Mouse (Mus musculus) hindbrain, embryonic 15.5 days (tissue): Measurements from ENCODE around the gene Itpka. TPM values are rescaled to one million over a fixed set of nuclear protein-coding genes. Genes with fewer than 3 reads are reported as not detected.

Experiments
- ATAC-seq: fragments of 200-750 bp; cut with Nextera tagmentation; 2 replicates; pipeline ENCODE4 v1.8.0; 2017; ENCODE audit warnings: low read depth, moderate number of reproducible peaks, moderate TSS enrichment; ENCODE audit not compliant: low FRiP score
- H3K27ac ChIP-seq: fragments of 300-500 bp; sonication (generic); replicated peaks from 2 replicates; pipeline ENCODE4 v1.5.1; 2015; ENCODE audit warnings: mild to moderate bottlenecking, inconsistent platforms
- H3K27me3 ChIP-seq: fragments of 300-500 bp; sonication (generic); 2 replicates; pipeline ENCODE4 v1.6.1; 2015; ENCODE audit warnings: control low read depth, inconsistent platforms
- H3K36me3 ChIP-seq: fragments of 300-500 bp; sonication (generic); 2 replicates; pipeline ENCODE4 v1.6.1; 2015; ENCODE audit warnings: control low read depth, inconsistent platforms
- H3K4me1 ChIP-seq: fragments of 300-500 bp; sonication (generic); replicated peaks from 2 replicates; pipeline ENCODE4 v1.6.1; 2015; ENCODE audit warnings: control low read depth, inconsistent platforms
- H3K4me2 ChIP-seq: fragments of 300-500 bp; sonication (generic); 2 replicates; pipeline ENCODE4 v1.6.1; 2015; ENCODE audit warnings: moderate library complexity, mild to moderate bottlenecking, inconsistent platforms
- H3K4me3 ChIP-seq: fragments of 300-500 bp; sonication (generic); 2 replicates; pipeline ENCODE4 v1.5.1; 2015; ENCODE audit warnings: mild to moderate bottlenecking, inconsistent platforms
- H3K9ac ChIP-seq: fragments of 300-500 bp; sonication (generic); 2 replicates; pipeline ENCODE4 v1.6.1; 2015; ENCODE audit warnings: inconsistent platforms
- H3K9me3 ChIP-seq: fragments of 300-500 bp; sonication (generic); 2 replicates; pipeline ENCODE4 v1.6.1; 2016; ENCODE audit warnings: control low read depth, inconsistent platforms
- WGBS: fragments of 180-500 bp; shearing (Covaris S2); methylation state at CpG from one replicate; pipeline ENCODE4 v1.1.7; 2015; 5-methylcytosine and 5-hydroxymethylcytosine counted together
- polyA plus RNA-seq: library from polyadenylated mRNA; unstranded; fragments of >200 nt; fragmentation: Nextera tagmentation; extraction: Ambion mirVana; gene quantifications from 2 replicates; pipeline ENCODE4 v1.2.1, GENCODE M21; 2015

Gene Itpka
- polyA plus RNA-seq, 1 experiment from 2014 or later: 0.56 TPM

DNA sequence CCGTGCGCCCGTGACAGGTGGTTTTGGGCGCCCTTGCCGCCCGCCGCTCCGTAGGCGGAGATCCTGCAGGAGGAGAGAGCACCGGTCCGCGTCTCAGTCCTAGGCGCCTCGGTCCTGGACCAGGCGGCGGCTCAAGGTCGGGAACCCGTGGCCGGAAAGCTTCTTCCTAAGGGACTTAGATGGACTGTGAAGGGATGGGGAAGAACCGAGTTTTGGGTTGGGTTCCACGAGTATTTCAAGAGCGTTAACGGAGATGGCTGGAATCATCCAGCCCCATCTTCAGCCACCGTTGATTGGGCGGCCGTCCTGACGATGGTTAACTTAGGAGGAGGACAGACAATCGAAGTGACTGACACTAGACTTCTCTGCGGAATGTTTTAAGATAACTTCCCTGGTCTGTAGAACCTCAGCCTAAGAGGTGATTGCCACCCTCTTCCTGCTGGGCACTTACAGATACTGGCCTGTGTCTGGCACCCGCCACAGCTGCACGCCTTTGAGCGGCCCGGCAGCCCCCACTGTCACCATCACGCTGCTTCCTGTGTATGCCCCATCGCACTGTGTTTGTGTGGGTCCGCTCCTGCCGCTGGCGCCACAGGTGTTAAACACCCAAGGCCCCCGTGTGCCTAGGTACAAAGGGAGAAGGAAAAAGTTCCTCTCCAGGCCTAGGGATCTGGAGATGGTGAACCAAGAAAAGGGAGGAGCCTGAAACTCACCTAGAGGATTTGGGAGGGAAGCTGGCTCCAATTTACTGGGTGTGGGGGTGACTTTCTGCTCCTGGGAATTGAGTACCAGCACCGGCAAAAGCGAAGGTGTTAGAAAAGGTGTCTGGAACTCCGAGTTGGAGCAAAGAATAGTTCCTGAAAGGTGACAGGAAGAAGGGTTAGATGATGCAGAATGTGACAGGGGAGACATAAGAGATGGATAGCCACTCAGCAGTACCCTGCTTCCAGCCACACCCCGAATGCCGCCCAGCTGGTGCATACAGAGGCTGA is 17.0 kb downstream of the Itpka start:
- peaks cover 14% of the 10 kb centered on the region for H3K4me1 ChIP-seq
- peaks cover 52% of the 10 kb centered on the region for H3K27me3 ChIP-seq
- H3K27ac ChIP-seq: no peak overlapping the region
- H3K36me3 ChIP-seq: peaks cover 5% of the 10 kb centered on the region
- H3K9me3 ChIP-seq: no peaks in the 10 kb centered on the region
- H3K4me3 ChIP-seq: peak overlapping the region; percentile 56
- H3K9ac ChIP-seq: peak overlapping the region; percentile 50; the same call in 1 of the 2 replicates
- 5% methylated on average over 44 of the region's 44 CpGs for WGBS
- 0 out of 2 replicates have a peak, but pooled peaks have one; percentile 14 for ATAC-seq
- peak overlapping the region; percentile 98 for H3K4me2 ChIP-seq

DNA sequence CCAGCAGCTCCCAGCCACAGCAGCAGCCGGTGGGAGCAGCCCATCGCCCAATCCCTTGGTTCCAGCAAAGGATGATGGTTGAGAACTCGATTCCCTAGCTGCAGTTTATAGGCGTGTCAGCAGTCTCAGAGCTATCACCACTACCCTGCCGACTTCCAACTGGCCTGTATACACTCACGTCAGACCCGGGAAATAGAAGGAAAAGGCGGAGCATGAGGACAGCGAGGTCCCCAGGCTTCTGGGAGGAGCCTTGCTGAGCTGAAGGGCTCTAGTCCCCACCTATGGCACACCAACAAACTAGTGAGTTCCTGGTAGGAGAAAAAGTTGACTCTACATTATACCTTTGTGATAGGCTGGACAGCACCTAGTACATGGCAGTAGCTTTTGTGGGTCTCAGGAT is 18.1 kb downstream of the Itpka start, which contains the start of gene Ltk:
Gene Ltk (minus strand): TSS at position 181 of the 400 bp plus-strand sequence.
- WGBS: 16% methylated on average over 9 of the region's 9 CpGs
- Histone ChIP-seq H3K4me3 (0 out of 2 replicates have a peak within 1 kb of the TSS, but pooled peaks have one; percentile 56), H3K4me2 (peak within 1 kb of the TSS; percentile 98), H3K9me3 (no peaks in the 10 kb centered on the region), H3K4me1 (peaks cover 14% of the 10 kb centered on the region), H3K9ac (no peak within 1 kb of the TSS), H3K27me3 (peaks cover 47% of the 10 kb centered on the region), H3K27ac (no peak within 1 kb of the TSS), H3K36me3 (peaks cover 6% of the 10 kb centered on the region)
- ATAC-seq: no peak

DNA sequence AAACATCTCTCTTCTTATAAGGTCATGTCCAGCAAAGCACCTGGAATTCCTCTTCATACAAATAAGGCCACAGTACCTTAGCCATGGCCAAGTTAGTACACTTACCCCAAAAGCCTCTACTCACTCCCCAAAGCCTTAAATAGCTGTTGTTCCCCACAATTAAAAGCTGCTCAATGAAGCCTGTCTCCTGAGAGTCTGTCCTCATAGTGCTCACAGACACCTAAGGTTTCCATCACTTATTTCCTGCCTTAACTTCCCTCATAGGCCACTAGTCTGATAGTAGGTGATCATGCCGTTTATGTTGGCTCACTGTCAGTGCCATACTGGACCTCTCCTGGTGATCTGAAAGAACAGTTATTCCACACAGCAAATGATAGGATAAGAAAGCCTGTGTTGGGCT is 20.1 kb downstream of the Itpka start:
- H3K27me3 ChIP-seq: peaks cover 33% of the 10 kb centered on the region
- H3K4me3 ChIP-seq: no peak overlapping the region
- no peak for ATAC-seq
- no peak overlapping the region for H3K27ac ChIP-seq
- 74% methylated on average over 1 of the region's 1 CpGs for WGBS
- H3K4me2 ChIP-seq: no peak overlapping the region
- H3K9me3 ChIP-seq: no peaks in the 10 kb centered on the region
- no peak overlapping the region for H3K9ac ChIP-seq
- peaks cover 11% of the 10 kb centered on the region for H3K36me3 ChIP-seq
- peaks cover 14% of the 10 kb centered on the region for H3K4me1 ChIP-seq

DNA sequence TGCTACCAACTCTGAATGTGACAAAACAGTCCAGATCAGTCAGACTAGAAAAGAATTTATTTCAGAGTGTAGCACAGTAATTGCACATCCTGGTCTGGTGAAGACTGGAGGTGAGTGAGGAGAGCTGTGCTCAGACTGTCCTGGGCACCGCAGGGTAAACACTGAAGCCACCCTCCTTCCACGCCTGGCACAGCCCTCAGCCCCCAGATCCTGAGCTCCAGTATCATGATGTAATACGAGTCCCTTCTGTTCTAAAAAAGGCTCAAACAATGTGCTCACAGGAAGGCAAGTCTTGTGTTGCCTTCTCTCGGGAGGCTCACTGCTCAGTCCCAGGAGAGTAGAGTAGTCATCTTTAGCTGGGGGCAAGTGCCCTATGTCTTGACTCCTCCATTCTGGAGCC is 21.8 kb downstream of the Itpka start:
- peaks cover under 1% of the 10 kb centered on the region; the same call in 1 of the 2 replicates for H3K4me1 ChIP-seq
- WGBS: 77% methylated on average over 4 of the region's 4 CpGs
- H3K4me3 ChIP-seq: no peak overlapping the region
- no peak overlapping the region for H3K9ac ChIP-seq
- no peaks in the 10 kb centered on the region for H3K9me3 ChIP-seq
- H3K27ac ChIP-seq: no peak overlapping the region
- peaks cover 18% of the 10 kb centered on the region for H3K27me3 ChIP-seq
- ATAC-seq: no peak
- no peak overlapping the region for H3K4me2 ChIP-seq
- H3K36me3 ChIP-seq: peaks cover 22% of the 10 kb centered on the region

DNA sequence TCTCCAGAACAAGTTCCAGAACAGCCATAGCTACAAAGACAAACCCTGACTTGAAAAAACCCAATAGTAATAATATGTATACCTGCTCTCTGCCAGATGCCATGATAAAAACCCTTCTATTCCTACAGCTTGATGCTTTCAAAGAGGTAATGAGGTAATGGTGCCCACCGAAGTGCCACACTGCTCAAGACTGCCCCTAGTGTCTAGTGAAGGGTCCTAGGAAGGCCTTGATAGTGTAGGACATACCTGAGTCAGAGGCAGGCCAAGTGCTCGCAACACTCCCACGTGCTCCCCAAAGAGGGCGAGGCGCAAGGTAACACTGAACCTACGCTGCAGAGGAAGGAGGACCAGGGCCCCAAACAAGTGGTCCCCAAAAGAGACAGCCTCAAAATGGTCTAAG is 25.1 kb downstream of the Itpka start:
- Histone ChIP-seq H3K27me3 (no peaks in the 10 kb centered on the region), H3K4me1 (no peaks in the 10 kb centered on the region), H3K27ac (no peak overlapping the region), H3K4me2 (no peak overlapping the region), H3K9ac (no peak overlapping the region), H3K4me3 (no peak overlapping the region), H3K9me3 (no peaks in the 10 kb centered on the region), H3K36me3 (peaks cover 41% of the 10 kb centered on the region)
- ATAC-seq: no peak
- WGBS: 97% methylated on average over 6 of the region's 6 CpGs

DNA sequence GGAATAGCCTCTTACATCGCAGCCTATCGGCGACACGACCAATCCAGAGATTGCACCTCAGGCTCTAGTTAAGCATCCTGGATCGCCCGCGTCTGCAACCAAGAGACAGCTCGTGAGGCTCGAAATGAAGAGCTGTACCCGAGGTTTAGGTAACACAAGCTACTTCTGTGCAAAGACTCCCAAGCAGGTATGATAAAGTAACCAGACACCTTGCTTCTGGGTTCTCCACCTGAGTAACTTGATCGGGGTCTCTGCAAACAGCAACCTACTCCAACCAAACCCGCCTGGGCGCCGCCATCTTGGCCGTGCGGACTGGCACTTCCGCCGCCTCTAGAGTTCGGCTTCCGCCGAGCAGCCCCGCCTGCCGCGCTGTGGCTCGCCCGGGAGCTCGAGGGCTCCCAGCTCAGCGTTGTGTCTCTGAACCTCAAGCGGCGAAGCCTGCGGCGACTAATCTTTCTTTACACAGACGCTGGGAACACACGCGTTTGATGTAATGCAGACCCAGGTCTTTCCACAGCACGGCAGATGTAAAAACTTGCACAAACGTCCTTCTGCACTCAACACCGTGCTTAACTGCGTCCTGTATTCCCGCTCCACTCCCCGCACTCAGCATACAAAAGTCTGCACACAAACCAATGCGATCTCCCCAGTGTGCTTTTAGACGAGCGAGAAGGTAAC is 45.2 kb downstream of the Itpka start, which contains the start of gene Rpap1:
Gene Rpap1 (minus strand): TSS at position 332 of the 678 bp plus-strand sequence.
- under 1% methylated on average over 44 of the region's 44 CpGs for WGBS
- ATAC-seq: peak; percentile 96

DNA sequence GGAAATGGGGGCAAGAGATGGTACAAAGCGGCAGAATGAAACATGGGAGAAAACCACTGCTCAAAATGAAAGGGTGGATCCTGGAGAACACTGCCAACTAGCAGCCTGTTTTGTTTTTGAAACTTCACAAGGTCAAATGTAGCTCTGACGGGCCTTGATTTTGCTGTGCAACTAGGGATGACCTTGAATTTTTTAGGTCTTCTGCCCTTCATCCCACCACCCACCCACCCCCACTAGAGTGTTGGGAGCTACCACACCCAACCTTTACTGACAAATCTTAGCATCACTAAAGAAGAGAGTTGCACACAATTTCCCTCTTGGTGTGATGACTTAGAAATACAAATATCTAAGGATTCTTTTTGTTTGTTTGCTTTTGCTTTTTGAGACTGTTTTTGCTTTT is 47.9 kb downstream of the Itpka start:
- H3K4me3 ChIP-seq: no peak overlapping the region
- no peaks in the 10 kb centered on the region for H3K27me3 ChIP-seq
- H3K4me2 ChIP-seq: no peak overlapping the region
- no peak for ATAC-seq
- 90% methylated on average over 2 of the region's 2 CpGs for WGBS
- H3K4me1 ChIP-seq: peaks cover 15% of the 10 kb centered on the region
- no peaks in the 10 kb centered on the region for H3K36me3 ChIP-seq
- H3K9me3 ChIP-seq: no peaks in the 10 kb centered on the region
- H3K9ac ChIP-seq: no peak overlapping the region
- H3K27ac ChIP-seq: no peak overlapping the region

More for the DNA sequence above, 45.2 kb downstream of the Itpka start, which contains the start of gene Rpap1:
- Histone ChIP-seq H3K27me3 (no peaks in the 10 kb centered on the region), H3K36me3 (peaks cover 6% of the 10 kb centered on the region), H3K27ac (peak within 1 kb of the TSS; percentile 89), H3K9ac (peak within 1 kb of the TSS; percentile 46), H3K9me3 (no peaks in the 10 kb centered on the region), H3K4me3 (peak within 1 kb of the TSS; percentile 53), H3K4me1 (peaks cover 15% of the 10 kb centered on the region), H3K4me2 (peak within 1 kb of the TSS; percentile 82)

DNA sequence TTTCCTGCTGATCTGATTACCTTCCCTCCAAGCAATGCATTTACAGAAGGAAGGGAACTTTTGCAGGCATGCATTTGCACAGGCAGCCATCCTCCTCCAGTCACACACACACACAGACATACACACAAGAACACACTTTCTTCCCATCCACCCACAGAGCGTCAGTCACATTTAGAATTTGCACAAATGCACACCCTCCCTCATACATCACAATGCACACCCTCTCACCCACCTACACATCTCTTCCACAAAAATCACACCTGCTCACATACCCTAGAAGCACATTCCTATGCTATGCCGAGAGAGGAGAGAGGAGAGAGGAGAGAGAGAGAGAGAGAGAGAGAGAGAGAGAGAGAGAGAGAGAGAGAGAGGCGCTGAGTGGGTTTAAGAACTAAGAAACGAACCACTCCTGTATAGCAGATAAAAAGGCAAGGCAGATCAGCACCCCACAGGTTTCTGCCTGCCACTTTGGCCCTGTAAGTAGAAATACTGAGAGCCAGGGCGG is 55.2 kb downstream of the Itpka start, which contains the start of gene Tyro3:
Gene Tyro3 (plus strand): TSS at position 455 of the 505 bp plus-strand sequence.
- Histone ChIP-seq H3K9ac (no peak within 1 kb of the TSS), H3K9me3 (no peaks in the 10 kb centered on the region), H3K4me3 (no peak within 1 kb of the TSS), H3K27me3 (peaks cover 12% of the 10 kb centered on the region; the same call in 1 of the 2 replicates), H3K27ac (no peak within 1 kb of the TSS), H3K36me3 (no peaks in the 10 kb centered on the region), H3K4me2 (no peak within 1 kb of the TSS; the same call in 1 of the 2 replicates), H3K4me1 (peaks cover 28% of the 10 kb centered on the region)
- no peak for ATAC-seq
- 67% methylated on average over 5 of the region's 5 CpGs for WGBS

DNA sequence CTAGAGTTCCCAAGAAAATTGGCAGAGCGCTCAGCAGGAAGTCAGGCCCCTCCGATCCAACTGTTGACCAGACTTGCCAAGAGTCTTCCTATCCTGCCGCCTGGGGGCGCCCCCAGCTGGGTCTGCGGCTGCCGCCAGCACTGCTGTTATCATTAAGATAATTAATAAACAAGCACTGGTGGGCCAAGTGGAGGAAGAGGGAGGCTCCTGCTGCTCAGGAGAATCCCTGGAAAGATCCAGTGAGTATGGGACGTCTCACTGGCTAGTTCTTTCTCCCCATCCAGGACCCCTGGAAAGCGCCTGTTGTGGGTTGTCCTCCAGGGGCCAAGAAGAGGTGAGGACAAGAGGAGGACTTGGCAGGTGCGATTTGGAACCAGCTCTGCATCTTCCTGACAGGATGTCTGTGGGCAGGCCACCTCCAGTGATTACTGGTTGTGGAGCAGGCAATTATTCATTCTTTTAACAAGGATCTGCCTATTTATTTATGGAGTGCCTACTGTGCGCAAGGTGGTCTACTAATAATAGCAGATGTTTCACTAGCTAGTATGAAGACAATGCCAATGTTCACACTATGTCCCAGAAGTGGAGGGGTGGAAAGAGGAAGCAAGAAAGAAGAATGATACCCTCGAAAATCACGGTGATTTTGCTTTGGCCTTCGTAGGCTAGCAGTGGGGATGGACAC is 56.2 kb downstream of the Itpka start:
- H3K4me2 ChIP-seq: peak overlapping the region; percentile 97
- WGBS: 11% methylated on average over 13 of the region's 13 CpGs
- H3K27me3 ChIP-seq: peaks cover 12% of the 10 kb centered on the region; the same call in 1 of the 2 replicates
- no peak overlapping the region for H3K4me3 ChIP-seq
- no peak overlapping the region for H3K27ac ChIP-seq
- no peak overlapping the region for H3K9ac ChIP-seq
- H3K36me3 ChIP-seq: no peaks in the 10 kb centered on the region
- no peaks in the 10 kb centered on the region for H3K9me3 ChIP-seq
- peaks cover 39% of the 10 kb centered on the region for H3K4me1 ChIP-seq
- no peak for ATAC-seq

DNA sequence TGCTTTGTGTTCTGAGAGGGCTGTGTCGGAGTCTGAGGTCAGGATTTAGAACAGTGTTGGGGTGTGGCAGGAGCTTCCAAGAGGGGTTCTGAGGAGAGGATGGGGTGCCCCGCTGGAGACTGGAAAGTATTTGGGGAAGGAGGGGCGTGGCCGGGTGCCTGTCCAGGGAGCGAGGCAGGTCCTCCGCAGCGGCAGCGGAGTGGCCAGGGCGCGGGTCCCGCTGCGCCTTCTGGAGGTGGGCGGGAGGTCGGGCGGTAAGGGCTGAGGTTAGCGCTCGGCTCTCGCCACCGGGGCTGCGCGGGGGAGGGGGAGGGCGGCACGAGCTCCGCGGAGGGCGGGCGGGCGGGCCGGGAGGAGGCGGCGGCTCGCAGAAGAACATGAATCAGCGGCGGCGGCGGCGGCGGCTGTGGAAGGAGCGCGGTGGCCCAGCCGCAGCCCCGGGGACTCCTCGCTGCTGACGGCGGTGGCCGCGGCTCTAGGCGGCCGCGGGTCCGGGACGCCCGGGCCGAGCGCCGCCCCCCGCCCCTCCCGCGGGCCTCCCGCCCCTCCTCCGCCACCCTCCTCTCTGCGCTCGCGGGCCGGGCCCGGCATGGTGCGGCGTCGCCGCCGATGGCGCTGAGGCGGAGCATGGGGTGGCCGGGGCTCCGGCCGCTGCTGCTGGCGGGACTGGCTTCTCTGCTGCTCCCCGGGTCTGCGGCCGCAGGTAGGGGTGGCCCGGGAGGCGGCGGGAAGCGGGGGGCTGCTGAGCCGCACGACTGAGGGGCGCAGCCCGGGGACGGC is 57.2 kb downstream of the Itpka start:
- H3K27ac ChIP-seq: peak overlapping the region; percentile 51; the same call in 1 of the 2 replicates
- peak; percentile 59 for ATAC-seq
- H3K36me3 ChIP-seq: no peaks in the 10 kb centered on the region
- H3K4me1 ChIP-seq: peaks cover 48% of the 10 kb centered on the region
- H3K4me3 ChIP-seq: peak overlapping the region; percentile 89
- under 1% methylated on average over 31 of the region's 89 CpGs for WGBS
- H3K9me3 ChIP-seq: no peaks in the 10 kb centered on the region
- H3K27me3 ChIP-seq: peaks cover 12% of the 10 kb centered on the region; the same call in 1 of the 2 replicates
- peak overlapping the region; percentile 89 for H3K9ac ChIP-seq
- H3K4me2 ChIP-seq: peak overlapping the region; percentile 97
